Mouse (Mus musculus): ENCODE results near the gene Farsb. TPM values are rescaled to one million over a fixed set of nuclear protein-coding genes. Genes with fewer than 3 reads are reported as not detected.

Farsb gene
- polyA plus RNA-seq, 1 experiment from 2014 or later, result 146 TPM

- no peak for ATAC-seq (ENCODE audit: low FRiP score)
These were observed 118.6 kb downstream of the Farsb start for GRCm38 (mm10) chr1:78370121-78370520.

More at GRCm38 (mm10) chr1:78370121-78370520, 118.6 kb downstream of the Farsb start:
- no peak overlapping the region for H3K9ac ChIP-seq (ENCODE audit: low read depth, low read length)
- no peak for DNase-seq (ENCODE audit: low spot score)
- no peaks in the 10 kb centered on the region for H3K4me1 ChIP-seq (replicated peaks; ENCODE audit: control insufficient read depth, insufficient read depth, low read length)
- H3K36me3 ChIP-seq (ENCODE audit: control insufficient read depth, insufficient read depth, low read length), result no peaks in the 10 kb centered on the region
- WGBS, result 57% methylated on average over 6 of the region's 6 CpGs
- H3K27ac ChIP-seq (ENCODE audit: low read depth, low read length), result no peak overlapping the region
- H3K9me3 ChIP-seq (ENCODE audit: control insufficient read depth, low read length), result no peaks in the 10 kb centered on the region
- no peak overlapping the region for H3K4me2 ChIP-seq (replicated peaks; ENCODE audit: low read depth, low read length)
- no peak overlapping the region for H3K4me3 ChIP-seq (ENCODE audit: low read depth, low read length)
- no peaks in the 10 kb centered on the region for H3K27me3 ChIP-seq (ENCODE audit: control insufficient read depth, insufficient read depth, low read length)

Other genes starting within 250 kb of the Farsb start
- gene Sgpp2, start 178.6 kb downstream of the Farsb start, polyA plus RNA-seq (2014; fragmentation: Nextera tagmentation; extraction: Ambion mirVana), result 1.6 and 1.7 TPM in 2 replicates
- gene Mogat1, start 22.1 kb upstream of the Farsb start, polyA plus RNA-seq (2014; fragmentation: Nextera tagmentation; extraction: Ambion mirVana), result 0.45 and 0.59 TPM in 2 replicates
- gene BC035947, start 23.3 kb upstream of the Farsb start, polyA plus RNA-seq (2014; fragmentation: Nextera tagmentation; extraction: Ambion mirVana), result 0.20 and 0.25 TPM in 2 replicates
- gene Acsl3, start 168.9 kb upstream of the Farsb start, polyA plus RNA-seq (2014; fragmentation: Nextera tagmentation; extraction: Ambion mirVana), result 88.6 and 99.9 TPM in 2 replicates
- 6.0 and 11.8 TPM in 2 replicates for gene Utp14b, start 169.1 kb upstream of the Farsb start, polyA plus RNA-seq (2014; fragmentation: Nextera tagmentation; extraction: Ambion mirVana)

Measured in hindbrain, embryonic 11.5 days (tissue).